Mouse (Mus musculus): ENCODE data around the gene Best1.

DNA sequence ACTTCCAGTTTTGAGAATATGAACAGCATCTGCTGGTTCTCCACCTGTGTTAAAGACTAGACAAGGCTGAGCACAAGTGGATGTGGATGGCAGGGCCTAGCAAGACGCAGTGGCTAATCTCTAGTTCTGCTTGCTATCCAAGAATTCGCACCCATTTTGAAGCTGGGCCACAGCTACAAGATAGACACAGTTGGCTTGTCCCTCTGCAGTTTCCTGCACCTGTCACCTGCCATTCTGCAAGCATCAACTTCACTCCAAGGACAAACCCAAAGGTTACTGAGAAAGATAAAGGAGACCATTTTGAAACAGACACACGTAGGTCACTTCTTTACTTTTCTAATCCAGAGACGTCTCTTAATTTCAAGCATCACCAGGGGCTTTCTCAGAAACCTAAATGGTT lies 19.8 kb downstream of the Best1 start:
- TF ChIP-seq POLR2A (IDR thresholded peaks at IDR 0.05; ENCODE audit: borderline replicate concordance, extremely low read depth, insufficient read depth, insufficient read length, poor library complexity, severe bottlenecking) (no peak), CTCF (IDR thresholded peaks at IDR 0.05; ENCODE audit: borderline replicate concordance, extremely low read depth, insufficient read depth, insufficient read length) (no peak)
